In genomic region chr17:12309493-12309892, GRCm38 (mm10) we compare ENCODE assay signal across 12 mouse cellular contexts.
"Had no signal": no experiment of that assay in that cellular context is flagged by ENCODE, and none has a peak within 500 bp of the region (broad histone marks: within the 10 kb centered on the region; RNA-seq: fewer than 3 reads in every experiment).

No protein-coding gene starts in this region.

- H3K9me3 ChIP-seq: hindbrain, embryonic 12.5 days; limb, embryonic 12.5 days; midbrain, embryonic 12.5 days; neural tube, embryonic 13.5 days had no signal

- DNase-seq: lung, adult 2 months; lung, postnatal 36 days; right cerebral cortex, adult 18-20 months; right cerebral cortex, postnatal 25 days; thymus, postnatal 4 days had no signal

- H3K4me2 ChIP-seq: hindbrain, embryonic 12.5 days; limb, embryonic 12.5 days; midbrain, embryonic 12.5 days; neural tube, embryonic 13.5 days had no signal

- H3K27ac ChIP-seq: hindbrain, embryonic 12.5 days; limb, embryonic 12.5 days; midbrain, embryonic 12.5 days; neural tube, embryonic 13.5 days had no signal

- H3K9ac ChIP-seq: hindbrain, embryonic 12.5 days; limb, embryonic 12.5 days; midbrain, embryonic 12.5 days; neural tube, embryonic 13.5 days had no signal

- H3K36me3 ChIP-seq: hindbrain, embryonic 12.5 days; midbrain, embryonic 12.5 days; neural tube, embryonic 13.5 days had no signal

- H3K4me3 ChIP-seq: hindbrain, embryonic 12.5 days; limb, embryonic 12.5 days; midbrain, embryonic 12.5 days; neural tube, embryonic 13.5 days had no signal

- ATAC-seq: hindbrain, embryonic 16.5 days; inflammation-experienced regulatory T-cells, adult 6 months; lung, postnatal 0 days had no signal

- H3K27me3 ChIP-seq: hindbrain, embryonic 12.5 days; limb, embryonic 12.5 days; midbrain, embryonic 12.5 days; neural tube, embryonic 13.5 days had no signal
